ENCODE assay signal across 8 mouse cellular contexts in the genomic region with DNA sequence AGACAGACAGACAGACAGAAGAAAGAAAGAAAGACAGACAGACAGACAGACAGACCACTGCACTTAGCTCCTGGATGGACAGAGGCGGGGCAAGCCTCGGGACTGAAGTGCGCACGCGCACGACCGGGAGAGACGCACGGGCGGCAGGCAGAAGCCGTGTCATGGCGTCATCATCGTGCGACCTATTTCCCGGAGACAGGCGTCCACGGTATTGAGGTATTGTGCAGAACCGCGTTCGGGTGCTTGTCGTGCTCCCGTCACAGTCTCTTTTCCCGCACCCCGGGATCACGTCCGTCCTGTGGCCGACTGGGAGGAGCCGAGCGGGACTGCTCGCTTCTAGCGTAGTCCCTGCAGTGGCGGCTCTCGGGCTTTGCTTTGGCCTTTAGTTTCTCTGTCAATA. TPM values are rescaled to one million over a fixed set of nuclear protein-coding genes. Genes with fewer than 3 reads are reported as not detected.
DNase-seq lines count a peak whose midpoint lies in the region; ATAC-seq and TF ChIP-seq lines count a peak whose summit lies in the region.

TSS of gene C1d (plus strand) at position 137 of the 400 bp plus-strand sequence.

- TF ChIP-seq EP300 in MEL (IDR thresholded peaks at IDR 0.05; ENCODE audit: low read depth in 1 of 2, low read length in 2 of 2): peak in 1 of 2 experiments; percentile 42; a peak in 1 of 4 replicates

- peaks cover 35% of the 10 kb centered on the region for H3K79me2 ChIP-seq in MEL (ENCODE audit: control insufficient read depth, insufficient read depth, low read length, poor library complexity)

- H3K9ac ChIP-seq in MEL (ENCODE audit: control insufficient read depth, low read depth, low read length, poor library complexity, severe bottlenecking): peak within 1 kb of the TSS; percentile 93
- H3K9ac ChIP-seq in lung, embryonic 16.5 days (ENCODE audit: low read length): peak within 1 kb of the TSS; percentile 88

- H3K4me3 ChIP-seq in MEL (ENCODE audit: control insufficient read depth in 1 of 2, insufficient read depth in 1 of 2, low read depth in 2 of 2, low read length in 2 of 2): peak within 1 kb of the TSS; percentile 94
- H3K4me3 ChIP-seq in cerebellum, adult 2 months (replicated peaks; ENCODE audit: insufficient read depth, low read depth, low read length): peak within 1 kb of the TSS; percentile 93
- H3K4me3 ChIP-seq in lung, embryonic 16.5 days (ENCODE audit: low read length): peak within 1 kb of the TSS; percentile 77

- no peaks in the 10 kb centered on the region for H3K27me3 ChIP-seq in MEL (ENCODE audit: control insufficient read depth in 1 of 2, insufficient read depth in 2 of 2, low read length in 2 of 2)
- H3K27me3 ChIP-seq in cerebellum, adult 2 months (ENCODE audit: control insufficient read depth, insufficient read depth, low read length): no peaks in the 10 kb centered on the region
- no peaks in the 10 kb centered on the region for H3K27me3 ChIP-seq in lung, embryonic 16.5 days (ENCODE audit: control insufficient read depth, insufficient read depth, low read depth, low read length)

- H3K4me2 ChIP-seq in lung, embryonic 16.5 days (ENCODE audit: low read depth, low read length): peak within 1 kb of the TSS; percentile 74

- peaks cover 0 to 12% of the 10 kb centered on the region in 2 experiments; a peak in 2 of 4 replicates for H3K36me3 ChIP-seq in MEL (ENCODE audit: control insufficient read depth in 1 of 2, insufficient read depth in 2 of 2, low read length in 2 of 2)
- no peaks in the 10 kb centered on the region for H3K36me3 ChIP-seq in lung, embryonic 16.5 days (ENCODE audit: control insufficient read depth, insufficient read depth, low read length)

- ATAC-seq in hematopoietic stem cell, adult 5-6 weeks (replicated peaks in 1 of 2; ENCODE audit: insufficient read depth in 1 of 2, low FRiP score in 2 of 2, low TSS enrichment in 1 of 2, low read depth in 1 of 2, poor library complexity in 2 of 2, severe bottlenecking in 2 of 2): peak; percentile 94 to 97
- peak; percentile 96 for ATAC-seq in lung, embryonic 16.5 days (ENCODE audit: low read depth)

- TF ChIP-seq RAD21 in MEL (IDR thresholded peaks at IDR 0.05; ENCODE audit: low read depth, low read length): no peak

- H3K9me3 ChIP-seq in MEL (replicated peaks; ENCODE audit: insufficient read depth, low read length): no peaks in the 10 kb centered on the region
- no peaks in the 10 kb centered on the region for H3K9me3 ChIP-seq in lung, embryonic 16.5 days (ENCODE audit: control insufficient read depth, low read length)

- TF ChIP-seq POLR2A in MEL (IDR thresholded peaks at IDR 0.05; ENCODE audit: control insufficient read depth in 1 of 2, insufficient read depth in 1 of 2, low read depth in 1 of 2, low read length in 2 of 2, poor library complexity in 1 of 2): peak; percentile 83 to 93
- peak; percentile 88 for TF ChIP-seq POLR2A in cerebellum, adult 2 months (IDR thresholded peaks at IDR 0.05; ENCODE audit: borderline replicate concordance, insufficient read depth, low read length)

- H3K4me1 ChIP-seq in MEL (ENCODE audit: control insufficient read depth in 1 of 2, insufficient read depth in 2 of 2, low read length in 2 of 2): peaks cover 5 to 15% of the 10 kb centered on the region in 2 experiments; a peak in 3 of 4 replicates
- H3K4me1 ChIP-seq in cerebellum, adult 2 months (ENCODE audit: control insufficient read depth, insufficient read depth, low read length): peaks cover 3% of the 10 kb centered on the region; the same call in 1 of the 2 replicates
- peaks cover 8% of the 10 kb centered on the region for H3K4me1 ChIP-seq in lung, embryonic 16.5 days (replicated peaks; ENCODE audit: control insufficient read depth, insufficient read depth, low read length)

- 0% methylated on average over 33 of the region's 33 CpGs for WGBS in cerebellum, adult 2 months
- WGBS in lung, embryonic 16.5 days: under 1% methylated on average over 33 of the region's 33 CpGs

- TF ChIP-seq CTCF in MEL (IDR thresholded peaks at IDR 0.05 in 2 of 3, conservative IDR thresholded peaks at IDR 0.05 in 1 of 3; ENCODE audit: control insufficient read depth in 1 of 3, insufficient read depth in 1 of 3, low read depth in 2 of 3, low read length in 3 of 3, poor library complexity in 1 of 3, severe bottlenecking in 1 of 3): no peak
- no peak for TF ChIP-seq CTCF in cerebellum, adult 2 months (IDR thresholded peaks at IDR 0.05; ENCODE audit: borderline replicate concordance, insufficient read depth, low read depth, low read length)

- peak; percentile 99 for DNase-seq in MEL (ENCODE audit: low read depth, low spot score)
- peak; percentile 96 to 97 for DNase-seq in cerebellum, adult 2 months
- peak; percentile 97 for DNase-seq in forelimb bud, embryonic 11.5 days (ENCODE audit: low read depth, low spot score)
- peak; percentile 92 for DNase-seq in layer of hippocampus, adult 9-10 months (ENCODE audit: low spot score)
- DNase-seq in ovary, postnatal 10 days (ENCODE audit: low spot score): peak; percentile 90
- DNase-seq in thymus, postnatal 10 days (ENCODE audit: low spot score in 2 of 2): peak; percentile 89 to 94

- peak within 1 kb of the TSS; percentile 89 for H3K27ac ChIP-seq in MEL (ENCODE audit: control insufficient read depth, low read depth, low read length)
- peak within 1 kb of the TSS; percentile 83 for H3K27ac ChIP-seq in cerebellum, adult 2 months (ENCODE audit: insufficient read depth, low read length)
- H3K27ac ChIP-seq in lung, embryonic 16.5 days (ENCODE audit: low read length): peak within 1 kb of the TSS; percentile 77

TF ChIP-seq in MEL, 35 proteins besides CTCF, POLR2A, EP300 and RAD21 (continues in another document):
- TF ChIP-seq GATA1 (IDR thresholded peaks at IDR 0.05; ENCODE audit: low read depth, low read length) (no peak), MYC (IDR thresholded peaks at IDR 0.05; ENCODE audit: low read depth, low read length) (peak; percentile 78), TCF12 (IDR thresholded peaks at IDR 0.05; ENCODE audit: low read depth, low read length) (peak; percentile 61), UBTF (IDR thresholded peaks at IDR 0.05; ENCODE audit: borderline replicate concordance, insufficient read depth, low read depth, low read length) (no peak), GABPA (IDR thresholded peaks at IDR 0.05; ENCODE audit: low read depth, low read length) (peak; percentile 20; the same call in 1 of the 2 replicates), JUND (IDR thresholded peaks at IDR 0.05; ENCODE audit: low read depth, low read length) (no peak), ELF1 (IDR thresholded peaks at IDR 0.05; ENCODE audit: low read depth, low read length) (peak; percentile 51; the same call in 1 of the 2 replicates), MYB (IDR thresholded peaks at IDR 0.05; ENCODE audit: low read depth, low read length) (no peak), TBP (IDR thresholded peaks at IDR 0.05; ENCODE audit: low read depth, low read length) (peak; percentile 86), NRF1 (IDR thresholded peaks at IDR 0.05; ENCODE audit: insufficient read depth, low read depth, low read length, poor library complexity, severe bottlenecking) (peak; percentile 88), HCFC1 (IDR thresholded peaks at IDR 0.05; ENCODE audit: low read depth, low read length) (peak; percentile 91), MAFK (IDR thresholded peaks at IDR 0.05; ENCODE audit: borderline replicate concordance, low read depth, low read length) (no peak), ZMIZ1 (IDR thresholded peaks at IDR 0.05; ENCODE audit: low read depth, low read length) (peak; percentile 73), KAT2A (conservative IDR thresholded peaks at IDR 0.05; ENCODE audit: low read depth, low read length) (peak; percentile 59; the same call in 1 of the 2 replicates), ZC3H11A (IDR thresholded peaks at IDR 0.05; ENCODE audit: low read depth, low read length) (peak; percentile 14; the same call in 1 of the 2 replicates), MEF2A (IDR thresholded peaks at IDR 0.05; ENCODE audit: extremely low read depth, insufficient replicate concordance, low read depth, low read length, poor library complexity, severe bottlenecking) (0 out of 2 replicates have a peak, but pooled peaks have one; percentile 34), MAX (IDR thresholded peaks at IDR 0.05; ENCODE audit: low read length) (no peak; the same call in none of the 2 replicates), RCOR1 (IDR thresholded peaks at IDR 0.05; ENCODE audit: low read depth, low read length) (no peak), MAZ (IDR thresholded peaks at IDR 0.05; ENCODE audit: low read depth, low read length) (no peak), E2F4 (IDR thresholded peaks at IDR 0.05; ENCODE audit: borderline replicate concordance, low read depth, low read length) (0 out of 2 replicates have a peak, but pooled peaks have one; percentile 57), USF2 (IDR thresholded peaks at IDR 0.05; ENCODE audit: borderline replicate concordance in 1 of 2, insufficient read depth in 1 of 2, low read depth in 1 of 2, low read length in 2 of 2) (no peak), BHLHE40 (IDR thresholded peaks at IDR 0.05; ENCODE audit: borderline replicate concordance, low read depth, low read length) (no peak; the same call in 1 of the 2 replicates), TAL1 (IDR thresholded peaks at IDR 0.05; ENCODE audit: low read length) (no peak), USF1 (IDR thresholded peaks at IDR 0.05; ENCODE audit: low read depth, low read length) (no peak), CHD2 (IDR thresholded peaks at IDR 0.05; ENCODE audit: low read length) (no peak), ETS1 (IDR thresholded peaks at IDR 0.05; ENCODE audit: low read depth, low read length) (peak; percentile 34; the same call in 1 of the 2 replicates), SIN3A (IDR thresholded peaks at IDR 0.05; ENCODE audit: low read length) (peak; percentile 93), CHD1 (IDR thresholded peaks at IDR 0.05; ENCODE audit: low read depth, low read length) (0 out of 2 replicates have a peak, but pooled peaks have one; percentile 47), ZNF384 (IDR thresholded peaks at IDR 0.05; ENCODE audit: low read depth, low read length) (no peak), NELFE (IDR thresholded peaks at IDR 0.05; ENCODE audit: low read depth, low read length) (peak; percentile 94), POLR2AphosphoS5 (IDR thresholded peaks at IDR 0.05; ENCODE audit: borderline replicate concordance, low read depth, low read length) (no peak), POLR2AphosphoS2 (IDR thresholded peaks at IDR 0.05; ENCODE audit: low read length) (peak; percentile 92)

RNA-seq across cellular contexts. Expression of gene C1d, which starts in this region (rescaled TPM):
- 69.2 and 72.3 TPM in 2 replicates for total RNA-seq in MEL (2012; rRNA removed)
- 10 to 100 TPM in 1 of 2 experiments, not detected in 1; 35.2 TPM for polyA plus RNA-seq in MEL (2012; ENCODE audit: insufficient read depth in 1 of 2, insufficient read length in 2 of 2, low read depth in 1 of 2, low replicate concordance in 2 of 2, missing spikeins in 1 of 2)
- 43.4 and 45.7 TPM in 2 replicates for polyA plus RNA-seq in cerebellum, adult 2 months (2012; rRNA removed)
- 88.7 and 92.7 TPM in 2 replicates for total RNA-seq in hematopoietic stem cell, adult 5-6 weeks (2017)
- 88.2 and 89.1 TPM in 2 replicates for polyA plus RNA-seq in lung, embryonic 16.5 days (2015; fragmentation: Nextera tagmentation; extraction: Ambion mirVana)

Comparison
In these comparisons a context has a peak if more than half of its experiments do, and no peak if none do; other contexts are left out.
1. Peak in every context shown above with its lines: DNase-seq, ATAC-seq, H3K4me3 ChIP-seq and H3K27ac ChIP-seq.